Mouse (Mus musculus): Measurements from ENCODE around the gene Hoxd9. TPM values are rescaled to one million over a fixed set of nuclear protein-coding genes. Genes with fewer than 3 reads are reported as not detected.

Gene Hoxd9
- total RNA-seq, 2 experiments from 2014 or later: not detected

DNA sequence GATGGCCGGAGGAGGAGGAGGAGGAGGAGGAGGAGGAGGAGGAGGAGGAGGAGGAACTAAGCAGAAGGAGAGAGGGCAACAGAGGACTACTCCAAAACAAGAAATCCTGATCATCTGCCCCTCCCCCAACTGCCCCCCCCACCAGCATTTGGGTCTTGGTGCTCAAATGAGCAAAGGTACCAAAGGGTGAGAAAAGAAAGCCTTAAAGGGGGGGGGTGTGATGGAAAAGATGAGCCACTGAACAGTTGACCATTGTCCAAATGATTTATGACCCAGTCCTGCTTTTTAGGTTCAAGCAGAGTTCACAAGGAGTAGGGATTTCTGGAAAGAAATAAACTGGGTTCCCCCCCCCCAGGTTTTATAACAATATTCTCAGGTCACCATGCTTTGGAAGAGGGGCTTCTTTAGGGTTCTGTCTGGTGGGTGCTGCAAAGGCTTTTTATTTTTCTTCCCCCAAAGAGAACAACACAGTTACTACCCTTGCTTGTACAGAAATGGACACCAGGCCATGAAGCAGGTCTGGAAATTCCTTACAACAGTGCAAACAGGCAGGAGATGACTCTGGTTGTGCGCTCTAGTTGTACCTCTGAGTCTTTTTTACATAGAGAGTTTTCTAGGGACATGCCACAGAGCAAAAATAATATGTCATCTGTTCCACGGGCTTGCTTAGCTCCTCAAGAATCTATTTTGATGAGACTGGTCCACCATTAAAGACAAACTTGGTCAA, 43.9 kb downstream of the Hoxd9 start:
- Histone ChIP-seq H3K4me3 (no peak overlapping the region), H3K27ac (no peak overlapping the region)
- DNase-seq (ENCODE audit: extremely low spot score in 1 of 2, low spot score in 2 of 2): no peak
- no peak for TF ChIP-seq CTCF (IDR thresholded peaks at IDR 0.05)
- intact Hi-C loops (cut with DNase I): loop anchor here (5.0 kb wide), 1 partner anchor 34 kb away; no protein-coding TSS in a partner anchor

DNA sequence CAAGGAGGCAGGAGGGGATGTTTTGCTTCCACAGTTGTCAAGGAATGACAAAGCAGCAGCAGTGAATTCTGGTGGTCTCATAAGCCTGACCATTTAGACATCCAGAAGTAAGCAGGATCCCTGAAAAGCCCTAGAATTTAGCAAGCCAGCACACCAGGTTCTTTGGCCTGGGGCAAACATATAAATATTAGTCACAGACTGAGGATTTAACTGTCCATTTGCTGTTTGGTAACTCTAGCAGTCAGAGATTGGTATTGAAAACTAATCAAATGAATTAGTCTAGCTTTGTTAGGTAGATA, 44.4 kb downstream of the Hoxd9 start:
- no peak for TF ChIP-seq CTCF (IDR thresholded peaks at IDR 0.05)
- intact Hi-C loops (cut with DNase I): loop anchor here (5.0 kb wide), 1 partner anchor 35 kb away; no protein-coding TSS in a partner anchor
- no peak overlapping the region for H3K27ac ChIP-seq
- no peak for DNase-seq (ENCODE audit: extremely low spot score in 1 of 2, low spot score in 2 of 2)
- no peak overlapping the region for H3K4me3 ChIP-seq

DNA sequence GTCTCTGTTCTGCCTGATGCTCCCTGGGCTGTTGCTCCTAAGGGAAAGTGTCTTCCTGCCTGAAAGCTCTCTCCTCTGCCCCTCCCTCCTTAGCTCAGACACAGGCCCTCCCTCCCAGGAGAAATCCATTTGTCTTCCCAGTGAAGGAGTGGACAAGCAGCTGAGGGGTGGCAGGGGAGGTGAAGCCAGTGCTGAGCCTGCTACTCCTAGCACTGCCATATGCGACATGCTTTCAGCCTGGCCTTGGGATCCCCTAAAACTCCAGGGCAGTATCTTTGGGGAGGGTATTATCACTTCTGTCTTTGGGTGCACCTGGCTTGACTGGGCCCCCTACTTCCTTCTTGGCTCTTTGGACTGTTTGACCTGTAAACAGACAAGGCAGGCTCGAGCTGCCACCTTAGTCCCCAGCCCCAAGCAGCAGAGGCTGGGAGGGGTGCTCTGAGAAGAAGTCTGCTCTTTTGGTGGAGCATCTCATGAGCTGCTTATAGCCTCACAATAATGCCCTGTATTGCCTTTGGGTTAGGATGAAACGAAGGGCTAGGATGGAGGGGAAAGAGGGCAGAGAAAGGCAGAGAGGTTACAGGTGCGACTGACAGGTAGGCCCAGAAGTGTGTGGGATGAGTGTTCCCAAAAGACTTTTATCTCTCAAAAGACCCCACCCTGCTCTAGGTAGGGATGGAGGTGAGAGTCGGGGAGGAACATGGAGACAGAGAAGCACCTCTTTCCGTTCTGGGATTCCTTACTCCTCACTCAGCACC, 48.2 kb downstream of the Hoxd9 start:
- intact Hi-C loops (cut with DNase I): loop anchor here (5.0 kb wide), 1 partner anchor 93 kb away; no protein-coding TSS in a partner anchor
- no peak for DNase-seq (ENCODE audit: extremely low spot score in 1 of 2, low spot score in 2 of 2)
- no peak overlapping the region for H3K4me3 ChIP-seq
- no peak overlapping the region for H3K27ac ChIP-seq
- no peak for TF ChIP-seq CTCF (IDR thresholded peaks at IDR 0.05)

GRCm38 (mm10) chr2:74746298-74746921, 48.9 kb downstream of the Hoxd9 start:
- no peak overlapping the region for H3K27ac ChIP-seq
- no peak for DNase-seq (ENCODE audit: extremely low spot score in 1 of 2, low spot score in 2 of 2)
- TF ChIP-seq CTCF (IDR thresholded peaks at IDR 0.05): no peak
- intact Hi-C loops (cut with DNase I): loop anchor here (5.0 kb wide), 1 partner anchor 94 kb away; no protein-coding TSS in a partner anchor
- no peak overlapping the region for H3K4me3 ChIP-seq

DNA sequence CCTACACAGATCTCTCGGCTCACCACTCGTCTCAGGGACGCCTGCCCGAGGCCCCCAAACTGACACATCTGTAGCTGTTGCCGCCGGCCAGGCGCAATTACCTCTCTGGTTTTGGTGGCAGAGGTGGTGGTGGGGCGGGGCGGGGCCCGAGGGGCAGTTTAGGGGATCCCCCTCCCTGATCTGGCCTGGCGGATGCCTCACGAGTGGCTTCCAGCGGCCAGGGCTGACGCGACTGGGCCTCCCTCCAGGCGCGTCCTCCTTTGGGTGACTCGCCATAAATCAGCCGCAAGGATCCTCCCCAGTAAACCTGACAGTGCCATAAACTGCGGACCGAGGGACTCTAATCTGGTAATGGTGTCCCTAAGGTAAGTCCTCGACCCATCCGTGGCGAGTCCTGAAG, 49.5 kb downstream of the Hoxd9 start:
- intact Hi-C loops (cut with DNase I): loop anchor here (5.0 kb wide), 1 partner anchor 95 kb away; no protein-coding TSS in a partner anchor
- no peak for TF ChIP-seq CTCF (IDR thresholded peaks at IDR 0.05)
- H3K4me3 ChIP-seq: no peak overlapping the region
- no peak overlapping the region for H3K27ac ChIP-seq
- no peak for DNase-seq (ENCODE audit: extremely low spot score in 1 of 2, low spot score in 2 of 2)

DNA sequence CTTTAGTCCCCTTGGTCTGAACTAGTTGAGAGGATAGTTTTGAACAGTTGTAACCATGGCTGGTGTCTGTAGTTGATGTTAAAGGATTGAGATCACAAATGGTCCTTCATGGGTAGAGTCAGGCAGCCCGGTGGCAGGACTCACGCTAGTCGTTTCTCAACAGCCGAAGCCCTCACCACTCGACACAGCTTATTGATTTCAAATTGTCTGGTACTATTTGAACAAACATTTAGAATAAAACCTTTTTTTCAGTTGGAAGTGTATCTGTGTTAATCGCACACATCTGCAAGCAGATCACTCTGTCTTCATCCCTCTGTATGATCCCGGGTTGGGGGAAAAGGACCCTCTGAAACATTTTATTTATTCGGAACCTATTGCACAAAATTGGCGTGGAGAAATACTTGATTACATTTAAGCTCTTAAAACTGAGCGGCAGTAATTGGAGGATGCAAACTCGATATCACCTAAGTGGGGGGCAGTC, 50.2 kb downstream of the Hoxd9 start:
- no peak overlapping the region for H3K4me3 ChIP-seq
- DNase-seq (ENCODE audit: extremely low spot score in 1 of 2, low spot score in 2 of 2): no peak
- intact Hi-C loops (cut with DNase I): loop anchor here (5.0 kb wide), 1 partner anchor 95 kb away; no protein-coding TSS in a partner anchor
- H3K27ac ChIP-seq: no peak overlapping the region
- TF ChIP-seq CTCF (IDR thresholded peaks at IDR 0.05): no peak

GRCm38 (mm10) chr2:74748436-74748995, 51.0 kb downstream of the Hoxd9 start:
- no peak for TF ChIP-seq CTCF (IDR thresholded peaks at IDR 0.05)
- H3K27ac ChIP-seq: no peak overlapping the region
- intact Hi-C loops (cut with DNase I): loop anchor here (5.0 kb wide), 1 partner anchor 96 kb away; no protein-coding TSS in a partner anchor

GRCm38 (mm10) chr2:74749337-74750121, 52.0 kb downstream of the Hoxd9 start:
- intact Hi-C loops (cut with DNase I): loop anchor here (5.0 kb wide), 1 partner anchor 97 kb away; no protein-coding TSS in a partner anchor
- H3K4me3 ChIP-seq: no peak overlapping the region

More at GRCm38 (mm10) chr2:74748436-74748995, 51.0 kb downstream of the Hoxd9 start:
- H3K4me3 ChIP-seq: no peak overlapping the region
- DNase-seq (ENCODE audit: extremely low spot score in 1 of 2, low spot score in 2 of 2): no peak

More at GRCm38 (mm10) chr2:74749337-74750121, 52.0 kb downstream of the Hoxd9 start:
- no peak overlapping the region for H3K27ac ChIP-seq
- DNase-seq (ENCODE audit: extremely low spot score in 1 of 2, low spot score in 2 of 2): no peak
- no peak for TF ChIP-seq CTCF (IDR thresholded peaks at IDR 0.05)

Small RNAs within 50 kb of the gene (microRNA-seq; reads per million reads assigned to microRNA genes)
- 0 reads per million in 2 experiments for gene Gm44463
- 12.4 to 26.8 reads per million in 2 experiments for gene Mir10b

Other genes with a start within 250 kb of the Hoxd9 start
- gene Lnpk, start 118.3 kb upstream of the Hoxd9 start, total RNA-seq (2021): 10 to 100 TPM; 73.0 to 75.9 TPM
- not detected for gene Evx2, start 38.2 kb upstream of the Hoxd9 start, total RNA-seq (2021)
- gene Hoxd13, start 29.4 kb upstream of the Hoxd9 start, total RNA-seq (2021): not detected
- gene Hoxd12, start 22.7 kb upstream of the Hoxd9 start, total RNA-seq (2021): not detected
- not detected for gene Hoxd11, start 18.2 kb upstream of the Hoxd9 start, total RNA-seq (2021)
- gene Hoxd10, start 5.8 kb upstream of the Hoxd9 start, total RNA-seq (2021): not detected
- gene Hoxd8, start 6.9 kb downstream of the Hoxd9 start, total RNA-seq (2021): not detected
- gene Hoxd3, start 14.2 kb downstream of the Hoxd9 start, total RNA-seq (2021): not detected
- gene Hoxd4, start 14.2 kb downstream of the Hoxd9 start, total RNA-seq (2021): not detected
- not detected for gene Gm28230, start 29.0 kb downstream of the Hoxd9 start, total RNA-seq (2021)
- not detected for gene Hoxd1, start 65.3 kb downstream of the Hoxd9 start, total RNA-seq (2021)
- 10 to 100 TPM; 46.8 to 48.5 TPM for gene Mtx2, start 128.1 kb downstream of the Hoxd9 start, total RNA-seq (2021)